Mouse (Mus musculus) forebrain, embryonic 11.5 days (tissue): Measurements from ENCODE around the gene Slc25a4. TPM values are rescaled to one million over a fixed set of nuclear protein-coding genes. Genes with fewer than 3 reads are reported as not detected.

Source experiments
- microRNA-seq: library from miRNA; unstranded; fragments of <30 nt; microRNA quantifications from one replicate; pipeline ENCODE4, GENCODE M21; 2016; ENCODE audit not compliant: insufficient number of aligned reads
- polyA plus RNA-seq: library from polyadenylated mRNA; unstranded; fragments of >200 nt; fragmentation: Nextera tagmentation; extraction: Ambion mirVana; gene quantifications from 2 replicates; pipeline ENCODE4 v1.2.1, GENCODE M21; 2014

The Slc25a4 gene
- polyA plus RNA-seq, 1 experiment from 2014 or later, result 417 TPM

Small RNA genes lying within 50 kb of the gene (microRNA-seq; reads per million reads assigned to microRNA genes)
- gene Gm23812, result not detected

Other genes starting within 250 kb of the Slc25a4 start
- gene 1700029J07Rik, start 236.0 kb downstream of the Slc25a4 start, polyA plus RNA-seq, result 3.2 and 4.7 TPM in 2 replicates
- gene Ufsp2, start 235.8 kb downstream of the Slc25a4 start, polyA plus RNA-seq, result 50.3 and 58.0 TPM in 2 replicates
- gene Lrp2bp, start 212.0 kb downstream of the Slc25a4 start, polyA plus RNA-seq, result 0.40 and 0.53 TPM in 2 replicates
- gene Ankrd37, start 205.6 kb downstream of the Slc25a4 start, polyA plus RNA-seq, result 13.4 and 15.4 TPM in 2 replicates
- 15.6 and 15.9 TPM in 2 replicates for gene Cfap97, start 59.5 kb downstream of the Slc25a4 start, polyA plus RNA-seq
- 4.2 and 7.5 TPM in 2 replicates for gene Snx25, start 59.1 kb downstream of the Slc25a4 start, polyA plus RNA-seq
- gene Helt, start 83.4 kb upstream of the Slc25a4 start, polyA plus RNA-seq, result 5.9 and 7.4 TPM in 2 replicates